ENCODE assay signal across 26 mouse cellular contexts in genomic region chr16:18132026-18132425, GRCm38 (mm10). TPM values are rescaled to one million over a fixed set of nuclear protein-coding genes. Genes with fewer than 3 reads are reported as not detected.
DNase-seq lines count a peak whose midpoint lies in the region; ATAC-seq and TF ChIP-seq lines count a peak whose summit lies in the region.
"Had no signal": no experiment of that assay in that cellular context is flagged by ENCODE, and none has a peak within 500 bp of the region (broad histone marks: within the 10 kb centered on the region; RNA-seq: fewer than 3 reads in every experiment).

No protein-coding gene starts in this region.

- no peaks in the 10 kb centered on the region for H3K36me3 ChIP-seq in forebrain, embryonic 15.5 days
- no peaks in the 10 kb centered on the region for H3K36me3 ChIP-seq in forebrain, embryonic 10.5 days (replicated peaks)
- H3K36me3 ChIP-seq: embryonic facial prominence, embryonic 12.5 days; embryonic facial prominence, embryonic 15.5 days; forebrain, embryonic 12.5 days; G1E; heart, embryonic 12.5 days; heart, embryonic 15.5 days; hindbrain, embryonic 10.5 days; hindbrain, embryonic 13.5 days; intestine, embryonic 15.5 days had no signal

- no peak overlapping the region for H3K9ac ChIP-seq in forebrain, embryonic 15.5 days (replicated peaks)
- H3K9ac ChIP-seq: embryonic facial prominence, embryonic 12.5 days; embryonic facial prominence, embryonic 15.5 days; heart, embryonic 12.5 days; heart, embryonic 15.5 days; hindbrain, embryonic 13.5 days; intestine, embryonic 15.5 days had no signal

- ATAC-seq in forebrain, embryonic 15.5 days (replicated peaks): no peak
- ATAC-seq: hindbrain, embryonic 16.5 days; intestine, embryonic 15.5 days; Patski had no signal

- 0 out of 2 replicates have a peak overlapping the region, but pooled peaks have one; percentile 89 for H3K27ac ChIP-seq in forebrain, embryonic 15.5 days (replicated peaks)
- no peak overlapping the region for H3K27ac ChIP-seq in forebrain, embryonic 10.5 days
- 0 out of 2 replicates have a peak overlapping the region, but pooled peaks have one; percentile 58 for H3K27ac ChIP-seq in cortical plate, adult 2 months (ENCODE audit: insufficient read depth, low read length)
- H3K27ac ChIP-seq: embryonic facial prominence, embryonic 12.5 days; embryonic facial prominence, embryonic 15.5 days; forebrain, embryonic 12.5 days; heart, embryonic 15.5 days; hindbrain, embryonic 10.5 days; hindbrain, embryonic 13.5 days; intestine, embryonic 15.5 days had no signal

- H3K4me3 ChIP-seq in forebrain, embryonic 15.5 days: no peak overlapping the region
- H3K4me3 ChIP-seq in forebrain, embryonic 10.5 days: no peak overlapping the region
- H3K4me3 ChIP-seq in cortical plate, adult 2 months (ENCODE audit: insufficient read depth, low read length): peak overlapping the region; percentile 76; the same call in 1 of the 2 replicates
- H3K4me3 ChIP-seq: embryonic facial prominence, embryonic 12.5 days; embryonic facial prominence, embryonic 15.5 days; forebrain, embryonic 12.5 days; heart, embryonic 12.5 days; heart, embryonic 15.5 days; hindbrain, embryonic 10.5 days; hindbrain, embryonic 13.5 days; intestine, embryonic 15.5 days had no signal

- H3K9me3 ChIP-seq in forebrain, embryonic 15.5 days: no peaks in the 10 kb centered on the region
- no peaks in the 10 kb centered on the region for H3K9me3 ChIP-seq in forebrain, embryonic 10.5 days
- H3K9me3 ChIP-seq: embryonic facial prominence, embryonic 12.5 days; embryonic facial prominence, embryonic 15.5 days; forebrain, embryonic 12.5 days; heart, embryonic 12.5 days; heart, embryonic 15.5 days; hindbrain, embryonic 10.5 days; hindbrain, embryonic 13.5 days; intestine, embryonic 15.5 days had no signal

- H3K4me1 ChIP-seq in forebrain, embryonic 15.5 days: peaks cover 41% of the 10 kb centered on the region
- H3K4me1 ChIP-seq in forebrain, embryonic 10.5 days: peaks cover 21% of the 10 kb centered on the region
- H3K4me1 ChIP-seq in cortical plate, adult 2 months (ENCODE audit: control insufficient read depth, insufficient read depth, low read length): peaks cover 19% of the 10 kb centered on the region

- WGBS in forebrain, embryonic 15.5 days: 71% methylated on average over 1 of the region's 1 CpGs
- 81% methylated on average over 1 of the region's 1 CpGs for WGBS in forebrain, embryonic 10.5 days

- peak; percentile 41 for DNase-seq in adrenal gland, postnatal 14 days
- no peak for DNase-seq in adrenal gland, adult 2 months
- peak; percentile 36 for DNase-seq in cerebellum, adult 8-10 months
- DNase-seq in cerebellum, postnatal 36 days: no peak
- no peak for DNase-seq in forebrain, embryonic 10.5 days (ENCODE audit: extremely low spot score, low spot score)
- DNase-seq: adrenal gland, adult 8-10 months; B cell, adult 2 months; cerebellum, adult 9-10 months; gastrocnemius, postnatal 25 days; heart, adult 18-20 months; heart, postnatal 10 days; heart, postnatal 36 days had no signal

- TF ChIP-seq POLR2A in cortical plate, adult 2 months (IDR thresholded peaks at IDR 0.05; ENCODE audit: extremely low read depth, insufficient read depth, low read length): no peak

- H3K4me2 ChIP-seq in forebrain, embryonic 15.5 days (replicated peaks): no peak overlapping the region
- H3K4me2 ChIP-seq: embryonic facial prominence, embryonic 12.5 days; embryonic facial prominence, embryonic 15.5 days; forebrain, embryonic 12.5 days; heart, embryonic 12.5 days; heart, embryonic 15.5 days; hindbrain, embryonic 13.5 days; intestine, embryonic 15.5 days had no signal

- no peak for TF ChIP-seq CTCF in cortical plate, adult 2 months (IDR thresholded peaks at IDR 0.05; ENCODE audit: extremely low read depth, insufficient read depth, low read length)

- H3K27me3 ChIP-seq in forebrain, embryonic 15.5 days: no peaks in the 10 kb centered on the region
- peaks cover 61% of the 10 kb centered on the region for H3K27me3 ChIP-seq in forebrain, embryonic 10.5 days (ENCODE audit: poor library complexity, severe bottlenecking)

RNA-seq across cellular contexts. Expression of gene Rtn4r, which starts 4.6 kb away (rescaled TPM):
- total RNA-seq in adrenal gland, postnatal 14 days (2021): 0.33 and 0.86 TPM in 2 replicates
- total RNA-seq in adrenal gland, adult 2 months (2021): under 1 TPM; 0.14 to 0.23 TPM
- polyA plus RNA-seq in adrenal gland, adult 2 months (2012; rRNA removed): 0.58 and 0.90 TPM in 2 replicates
- polyA plus RNA-seq in forebrain, embryonic 15.5 days (2015; fragmentation: Nextera tagmentation; extraction: Ambion mirVana): 18.1 and 21.9 TPM in 2 replicates
- 0.87 and 1.2 TPM in 2 replicates for polyA plus RNA-seq in forebrain, embryonic 10.5 days (2016; fragmentation: Nextera tagmentation; extraction: Ambion mirVana)
- 225 and 233 TPM in 2 replicates for polyA plus RNA-seq in cortical plate, adult 2 months (2012; rRNA removed)
- total RNA-seq: CH12.LX had no signal
- polyA plus RNA-seq: G1E had no signal

RNA-seq across cellular contexts. Expression of gene Prodh, which starts 42.0 kb away (rescaled TPM):
- 37.6 and 37.9 TPM in 2 replicates for total RNA-seq in adrenal gland, postnatal 14 days (2021)
- 10 to 100 TPM; 30.2 to 46.7 TPM for total RNA-seq in adrenal gland, adult 2 months (2021)
- polyA plus RNA-seq in adrenal gland, adult 2 months (2012; rRNA removed): 68.7 and 99.1 TPM in 2 replicates
- 2.9 and 3.7 TPM in 2 replicates for polyA plus RNA-seq in forebrain, embryonic 15.5 days (2015; fragmentation: Nextera tagmentation; extraction: Ambion mirVana)
- polyA plus RNA-seq in forebrain, embryonic 10.5 days (2016; fragmentation: Nextera tagmentation; extraction: Ambion mirVana): 17.0 and 19.6 TPM in 2 replicates
- polyA plus RNA-seq in cortical plate, adult 2 months (2012; rRNA removed): 72.7 and 86.0 TPM in 2 replicates

Comparison
In these comparisons a context has a peak if more than half of its experiments do, and no peak if none do; other contexts are left out.
1. DNase-seq: peak in adrenal gland, postnatal 14 days (single experiment) and cerebellum, adult 8-10 months (single experiment); none in adrenal gland, adult 2 months (single experiment), cerebellum, postnatal 36 days (0 of 2) and forebrain, embryonic 10.5 days (single experiment).